Mouse (Mus musculus) midbrain, embryonic 16.5 days (tissue): ENCODE measurements around the gene Snrpg. TPM values are rescaled to one million over a fixed set of nuclear protein-coding genes. Genes with fewer than 3 reads are reported as not detected.
A peak's percentile ranks its signal among the peaks of the same experiment; 100 is the strongest.

Experiments used
- ATAC-seq: fragments of 200-750 bp; cut with Nextera tagmentation; 2 replicates; pipeline ENCODE4 v1.8.0; 2017; ENCODE audit warnings: moderate TSS enrichment
- H3K27ac ChIP-seq: fragments of 300-500 bp; sonication (generic); 2 replicates; pipeline ENCODE4 v1.5.1; 2014; ENCODE audit warnings: mild to moderate bottlenecking, low read length, mixed read lengths
- H3K27me3 ChIP-seq: fragments of 300-500 bp; sonication (generic); 2 replicates; pipeline ENCODE4 v1.6.1; 2014; ENCODE audit warnings: low read depth, low read length, mixed read lengths; ENCODE audit not compliant: control insufficient read depth, insufficient read depth
- H3K36me3 ChIP-seq: fragments of 300-500 bp; sonication (generic); 2 replicates; pipeline ENCODE4 v1.6.1; 2014; ENCODE audit warnings: mild to moderate bottlenecking, low read length, moderate library complexity, mixed read lengths; ENCODE audit not compliant: control insufficient read depth, insufficient read depth
- H3K4me1 ChIP-seq: fragments of 300-500 bp; sonication (generic); 2 replicates; pipeline ENCODE4 v1.6.1; 2014; ENCODE audit warnings: mild to moderate bottlenecking, low read length, mixed read lengths; ENCODE audit not compliant: control insufficient read depth, insufficient read depth
- H3K4me2 ChIP-seq: fragments of 300-500 bp; sonication (generic); 2 replicates; pipeline ENCODE4 v1.6.1; 2014; ENCODE audit warnings: mild to moderate bottlenecking, low read length, mixed read lengths
- H3K4me3 ChIP-seq: fragments of 300-500 bp; sonication (generic); 2 replicates; pipeline ENCODE4 v1.5.1; 2014; ENCODE audit warnings: low read depth, mild to moderate bottlenecking, low read length, moderate library complexity, mixed read lengths
- H3K9ac ChIP-seq: fragments of 300-500 bp; sonication (generic); 2 replicates; pipeline ENCODE4 v1.6.1; 2014; ENCODE audit warnings: low read depth, low read length, mixed read lengths
- H3K9me3 ChIP-seq: fragments of 300-500 bp; sonication (generic); replicated peaks from 2 replicates; pipeline ENCODE4 v1.6.1; 2014; ENCODE audit warnings: mild to moderate bottlenecking, low read length, mixed read lengths; ENCODE audit not compliant: control insufficient read depth, poor library complexity, severe bottlenecking
- WGBS: fragments of 180-500 bp; shearing (Covaris S2); extraction: QIAGEN DNeasy Blood & Tissue Kit; methylation state at CpG from one replicate; pipeline ENCODE4 v1.1.7; 2014; 5-methylcytosine and 5-hydroxymethylcytosine counted together
- polyA plus RNA-seq: library from polyadenylated mRNA; unstranded; fragments of >200 nt; fragmentation: Nextera tagmentation; extraction: Ambion mirVana; gene quantifications from 2 replicates; pipeline ENCODE4 v1.2.1, GENCODE M21; 2015

Gene Snrpg
- polyA plus RNA-seq, 1 experiment from 2014 or later = 280 TPM

DNA sequence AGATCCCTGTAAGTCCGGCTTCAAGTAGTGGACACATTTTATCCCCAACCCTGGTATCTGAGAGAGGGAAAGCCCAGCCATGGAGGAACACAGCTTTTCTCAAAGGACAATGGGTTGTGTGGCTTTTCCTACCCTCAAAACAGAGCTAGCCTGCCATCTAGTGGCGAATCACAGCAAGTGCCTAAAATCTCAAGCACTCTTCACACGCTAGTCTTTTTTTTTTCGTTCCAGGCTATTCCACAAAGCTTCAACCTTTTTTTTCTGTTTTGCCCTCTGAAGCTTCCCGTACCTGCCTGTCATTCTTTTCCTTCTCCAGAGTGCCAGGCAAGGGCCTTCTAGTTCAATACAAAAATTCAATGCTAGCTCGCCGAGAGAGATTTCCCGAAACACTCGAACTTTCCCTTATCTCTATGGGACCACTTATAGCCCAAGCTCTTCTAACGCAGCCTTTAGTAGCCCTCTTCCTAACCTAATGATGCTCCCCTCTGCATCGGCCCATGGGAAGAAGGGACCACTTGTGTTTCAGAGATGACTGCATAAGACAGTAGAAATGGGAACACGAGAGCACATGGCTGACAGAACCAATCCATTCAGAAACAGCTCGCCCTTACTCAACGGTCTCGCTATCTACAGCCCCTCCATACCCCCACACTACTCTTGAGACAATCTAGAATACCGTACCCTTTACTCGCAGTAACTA lies 6.5 kb upstream of the Snrpg start:
- H3K4me1 ChIP-seq = peaks cover 12% of the 10 kb centered on the region
- H3K9ac ChIP-seq = peak overlapping the region; percentile 84
- WGBS = 2% methylated on average over 17 of the region's 17 CpGs
- ATAC-seq = peak; percentile 66
- H3K27ac ChIP-seq = peak overlapping the region; percentile 89
- no peaks in the 10 kb centered on the region for H3K27me3 ChIP-seq
- H3K9me3 ChIP-seq = no peaks in the 10 kb centered on the region
- no peaks in the 10 kb centered on the region for H3K36me3 ChIP-seq
- peak overlapping the region; percentile 69 for H3K4me3 ChIP-seq
- peak overlapping the region; percentile 95 for H3K4me2 ChIP-seq

DNA sequence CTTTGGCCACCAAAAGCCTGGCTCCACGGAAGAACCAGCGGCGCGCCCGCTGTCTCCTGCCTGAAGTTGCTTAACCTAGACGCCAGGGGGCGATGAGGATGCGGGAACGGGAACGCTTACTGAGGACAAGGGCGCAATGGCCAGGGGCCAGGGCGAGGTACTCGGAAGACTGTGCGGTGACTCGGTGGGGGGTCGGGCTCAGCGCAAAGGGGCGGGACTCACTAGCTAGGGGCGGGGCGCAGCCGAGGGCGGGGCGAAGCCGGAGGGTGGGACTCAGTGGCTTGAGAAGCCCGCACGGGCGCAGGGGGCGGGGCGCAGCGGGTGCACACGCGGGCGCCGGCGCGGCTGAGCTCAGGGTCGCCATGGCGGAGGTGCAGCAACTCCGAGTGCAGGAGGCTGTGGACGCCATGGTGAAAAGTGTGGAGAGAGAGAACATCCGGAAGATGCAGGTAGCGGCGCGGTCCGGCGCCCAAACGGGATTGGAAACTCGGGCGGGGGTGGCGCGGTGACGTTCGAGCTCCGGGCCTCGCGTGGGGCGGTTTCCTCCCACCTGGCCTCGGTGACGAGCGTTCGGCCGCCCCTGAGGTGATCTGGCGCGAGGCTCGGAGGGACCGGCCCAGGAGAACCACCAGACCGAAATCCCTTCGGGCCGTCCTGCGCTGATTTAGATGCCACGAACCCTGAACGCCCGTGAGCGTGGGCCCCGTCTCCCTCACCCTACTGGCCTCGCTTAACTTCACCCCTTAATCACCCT lies 5.6 kb upstream of the Snrpg start, which contains the start of gene Fam136a:
Gene Fam136a (plus strand): TSS at position 276 of the 754 bp plus-strand sequence.
- Histone ChIP-seq H3K36me3 (no peaks in the 10 kb centered on the region), H3K27me3 (no peaks in the 10 kb centered on the region), H3K9me3 (no peaks in the 10 kb centered on the region), H3K27ac (peak within 1 kb of the TSS; percentile 89), H3K9ac (peak within 1 kb of the TSS; percentile 84), H3K4me3 (peak within 1 kb of the TSS; percentile 69), H3K4me2 (peak within 1 kb of the TSS; percentile 95), H3K4me1 (peaks cover 14% of the 10 kb centered on the region)
- ATAC-seq = peak; percentile 92
- WGBS = 0% methylated on average over 73 of the region's 76 CpGs

DNA sequence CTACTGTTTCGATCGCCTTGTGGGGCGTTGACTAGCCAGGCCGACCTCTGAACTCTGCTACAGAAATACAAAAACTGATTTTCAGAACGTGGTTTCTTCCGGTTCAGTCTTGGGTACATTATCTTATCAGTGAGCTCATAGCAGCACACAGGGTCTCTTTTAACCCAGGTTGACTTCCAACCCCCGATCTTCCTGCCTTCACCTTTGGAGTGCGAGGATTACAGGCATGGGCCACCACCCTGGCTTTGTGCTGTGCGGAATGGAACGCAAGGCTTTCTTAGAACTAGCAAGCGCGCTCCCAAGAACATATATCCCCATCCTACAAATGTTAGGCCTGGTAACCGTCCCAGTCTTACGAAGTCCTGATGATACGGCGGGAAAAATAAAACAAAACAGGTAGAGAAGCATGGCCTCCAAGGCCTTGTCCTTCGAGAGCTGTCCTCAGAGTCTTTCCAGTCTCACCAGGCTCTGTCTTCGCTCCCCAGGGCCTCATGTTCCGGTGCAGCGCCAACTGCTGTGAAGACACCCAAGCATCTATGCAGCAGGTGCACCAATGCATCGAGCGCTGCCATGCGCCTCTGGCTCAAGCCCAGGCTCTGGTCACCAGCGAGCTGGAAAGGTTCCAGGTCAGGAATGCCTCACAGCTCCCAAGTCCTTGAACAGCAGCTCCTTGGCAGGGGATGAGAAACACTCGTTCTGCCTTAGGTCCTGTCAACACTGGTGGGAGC lies 4.8 kb upstream of the Snrpg start:
- Histone ChIP-seq H3K36me3 (no peaks in the 10 kb centered on the region), H3K27me3 (no peaks in the 10 kb centered on the region), H3K9me3 (no peaks in the 10 kb centered on the region), H3K4me1 (peaks cover 18% of the 10 kb centered on the region), H3K4me2 (peak overlapping the region; percentile 95), H3K27ac (peak overlapping the region; percentile 89), H3K4me3 (peak overlapping the region; percentile 69), H3K9ac (peak overlapping the region; percentile 84)
- ATAC-seq = peak; percentile 9
- WGBS = 41% methylated on average over 25 of the region's 25 CpGs

DNA sequence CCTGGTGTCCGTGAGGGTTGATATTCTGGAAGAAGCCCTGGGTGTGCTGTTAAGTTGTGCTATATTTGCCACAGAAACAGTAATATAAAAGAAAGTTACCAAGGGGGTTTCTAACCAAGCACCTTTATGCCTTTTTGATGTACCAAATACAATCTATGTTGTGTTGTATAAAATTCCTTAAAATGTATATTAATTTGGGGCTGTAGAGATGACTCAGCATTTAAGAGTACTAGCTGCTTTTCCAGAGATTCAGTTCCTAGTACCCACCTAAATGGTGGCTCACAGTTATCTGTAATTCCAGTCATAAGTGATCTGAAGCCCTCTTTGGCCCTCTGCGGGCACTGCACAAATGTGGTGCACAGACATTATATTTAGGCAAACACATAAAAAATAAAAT lies 4.3 kb upstream of the Snrpg start:
- 69% methylated on average over 2 of the region's 2 CpGs for WGBS
- Histone ChIP-seq H3K4me3 (peak overlapping the region; percentile 69), H3K4me2 (peak overlapping the region; percentile 95), H3K27ac (peak overlapping the region; percentile 89; the same call in 1 of the 2 replicates), H3K9ac (peak overlapping the region; percentile 84; the same call in 1 of the 2 replicates), H3K36me3 (no peaks in the 10 kb centered on the region), H3K4me1 (peaks cover 18% of the 10 kb centered on the region), H3K27me3 (no peaks in the 10 kb centered on the region), H3K9me3 (no peaks in the 10 kb centered on the region)
- ATAC-seq = no peak

- 88% methylated on average over 5 of the region's 5 CpGs for WGBS
- Histone ChIP-seq H3K9ac (no peak overlapping the region), H3K9me3 (no peaks in the 10 kb centered on the region), H3K4me2 (no peak overlapping the region), H3K4me1 (peaks cover 32% of the 10 kb centered on the region), H3K36me3 (no peaks in the 10 kb centered on the region), H3K27me3 (no peaks in the 10 kb centered on the region), H3K4me3 (no peak overlapping the region), H3K27ac (no peak overlapping the region)
- ATAC-seq = no peak
Measured at GRCm38 (mm10) chr6:86368479-86368878, 2.6 kb upstream of the Snrpg start.

DNA sequence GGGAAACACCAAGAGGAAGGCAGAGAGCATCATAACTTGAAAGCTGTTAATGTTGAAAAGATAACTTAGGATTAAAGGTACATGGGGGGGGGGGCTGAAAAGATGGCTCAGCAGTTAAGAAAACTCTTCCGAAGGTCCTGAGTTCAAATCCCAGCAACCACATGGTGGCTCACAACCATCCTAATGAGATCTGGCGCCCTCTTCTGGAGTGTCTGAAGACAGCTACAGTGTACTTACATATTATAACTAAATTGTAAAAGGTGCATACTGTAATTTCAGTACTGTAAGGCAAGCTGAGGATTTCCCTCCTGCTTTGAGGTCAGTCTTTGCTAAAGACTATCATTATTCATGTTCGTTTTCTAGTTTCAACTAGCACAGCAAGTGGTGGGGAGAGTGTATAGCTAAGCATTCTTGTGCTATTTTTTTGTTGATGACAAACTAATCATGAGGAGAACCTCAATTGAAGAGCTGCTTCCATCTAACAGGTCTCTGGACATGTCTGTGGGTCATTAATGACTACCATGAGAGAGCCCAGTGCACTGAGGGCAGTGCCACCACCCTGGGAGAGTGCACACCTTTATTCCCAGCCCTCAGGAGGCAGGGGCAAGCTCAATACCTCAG lies 901 bp upstream of the Snrpg start:
- ATAC-seq = no peak
- Histone ChIP-seq H3K4me3 (peak overlapping the region; percentile 89; the same call in 1 of the 2 replicates), H3K36me3 (no peaks in the 10 kb centered on the region)

DNA sequence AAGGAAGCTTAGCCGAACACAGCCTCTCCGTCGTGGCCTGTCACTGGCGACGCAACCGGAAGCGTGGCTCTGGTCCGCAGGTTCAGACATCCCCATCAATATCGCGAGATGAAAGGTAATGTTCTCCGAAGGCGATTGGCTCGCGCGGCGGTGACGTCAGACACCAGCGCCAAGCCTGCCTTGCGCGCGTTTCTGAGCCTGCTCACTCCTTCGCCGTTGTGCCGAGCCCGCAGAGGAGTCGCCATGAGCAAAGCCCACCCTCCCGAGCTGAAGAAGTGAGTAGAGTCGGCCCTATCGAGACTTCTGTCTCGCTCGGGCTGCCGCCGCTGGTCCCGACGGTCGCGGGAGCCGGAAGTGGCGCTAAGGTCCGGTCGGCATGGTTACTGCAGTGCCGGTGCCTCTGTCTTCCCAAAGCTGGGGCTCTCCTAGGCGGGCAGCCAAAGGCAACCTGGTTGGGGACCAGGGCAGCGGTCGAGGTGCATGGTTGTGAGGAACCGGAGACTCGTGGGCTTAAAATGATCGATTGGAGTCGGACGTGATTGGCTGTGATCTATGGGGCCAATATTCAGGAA lies 322 bp downstream of the Snrpg start:
- Histone ChIP-seq H3K9ac (peak overlapping the region; percentile 87), H3K4me3 (peak overlapping the region; percentile 89), H3K27me3 (no peaks in the 10 kb centered on the region), H3K9me3 (no peaks in the 10 kb centered on the region), H3K4me2 (peak overlapping the region; percentile 98), H3K36me3 (no peaks in the 10 kb centered on the region), H3K4me1 (peaks cover 28% of the 10 kb centered on the region), H3K27ac (peak overlapping the region; percentile 91)
- WGBS = under 1% methylated on average over 50 of the region's 50 CpGs
- peak; percentile 97 for ATAC-seq

More for the DNA sequence above, 901 bp upstream of the Snrpg start:
- 62% methylated on average over 3 of the region's 3 CpGs for WGBS
- Histone ChIP-seq H3K27me3 (no peaks in the 10 kb centered on the region), H3K9ac (peak overlapping the region; percentile 63), H3K9me3 (no peaks in the 10 kb centered on the region), H3K27ac (peak overlapping the region; percentile 91), H3K4me1 (peaks cover 32% of the 10 kb centered on the region), H3K4me2 (peak overlapping the region; percentile 63)

GRCm38 (mm10) chr6:86371950-86372516 lies 929 bp downstream of the Snrpg start:
- WGBS = 4% methylated on average over 12 of the region's 12 CpGs
- peaks cover 22% of the 10 kb centered on the region for H3K4me1 ChIP-seq
- peak overlapping the region; percentile 89 for H3K4me3 ChIP-seq
- no peak for ATAC-seq
- H3K9ac ChIP-seq = peak overlapping the region; percentile 87
- H3K27me3 ChIP-seq = no peaks in the 10 kb centered on the region
- no peak overlapping the region; the same call in 1 of the 2 replicates for H3K27ac ChIP-seq
- peak overlapping the region; percentile 98 for H3K4me2 ChIP-seq
- H3K36me3 ChIP-seq = no peaks in the 10 kb centered on the region
- H3K9me3 ChIP-seq = no peaks in the 10 kb centered on the region
